Mouse (Mus musculus): ENCODE data around the gene Tcta. TPM values are rescaled to one million over a fixed set of nuclear protein-coding genes. Genes with fewer than 3 reads are reported as not detected.
A peak's percentile ranks its signal among the peaks of the same experiment; 100 is the strongest.

Gene Tcta
- total and polyA plus RNA-seq, 2 experiments from 2014 or later = 42.1 to 46.1 TPM

GRCm38 (mm10) chr9:108344471-108344870 lies 38.5 kb upstream of the Tcta start:
- Histone ChIP-seq H3K9me3 (replicated peaks; ENCODE audit: control insufficient read depth, low read length) (no peaks in the 10 kb centered on the region), H3K4me1 (ENCODE audit: control insufficient read depth, insufficient read depth) (peaks cover 30% of the 10 kb centered on the region), H3K27ac (ENCODE audit: low read depth) (no peak overlapping the region), H3K36me3 (replicated peaks; ENCODE audit: control insufficient read depth, insufficient read depth, low read length) (no peaks in the 10 kb centered on the region), H3K4me3 (ENCODE audit: low read depth, low read length) (no peak overlapping the region), H3K9ac (replicated peaks; ENCODE audit: low read depth, low read length) (no peak overlapping the region), H3K4me2 (ENCODE audit: low read depth, low read length) (no peak overlapping the region), H3K27me3 (ENCODE audit: control insufficient read depth, insufficient read depth, low read length) (no peaks in the 10 kb centered on the region)
- TF ChIP-seq EP300 (IDR thresholded peaks at IDR 0.05; ENCODE audit: low read depth) = no peak
- TF ChIP-seq CTCF (IDR thresholded peaks at IDR 0.05; ENCODE audit: low read depth) = no peak
- 83% methylated on average over 4 of the region's 4 CpGs for WGBS
- ATAC-seq (ENCODE audit: insufficient read depth, low read depth) (no peak), DNase-seq (ENCODE audit: low spot score) (no peak)

DNA sequence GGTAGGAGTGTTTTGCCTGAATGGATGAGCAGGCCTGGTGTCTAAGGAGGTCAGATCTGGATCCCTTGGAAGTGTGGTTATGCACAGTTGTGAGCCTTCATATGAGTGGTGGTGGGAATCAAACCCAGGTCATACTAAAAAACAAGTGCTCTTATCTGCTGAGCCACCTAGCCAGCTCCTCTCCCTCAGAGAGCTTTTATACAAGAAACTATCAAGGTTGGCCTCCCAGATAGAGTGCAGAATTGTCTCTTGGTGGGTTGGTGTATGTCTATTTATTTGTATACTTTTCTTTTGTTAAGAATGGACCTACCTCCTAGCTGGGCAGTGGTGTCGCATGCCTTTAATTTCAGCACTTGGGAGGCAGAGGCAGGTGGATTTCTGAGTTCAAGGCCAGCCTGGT lies 37.9 kb upstream of the Tcta start:
- no peak for TF ChIP-seq EP300 (IDR thresholded peaks at IDR 0.05; ENCODE audit: low read depth)
- no peak for TF ChIP-seq CTCF (IDR thresholded peaks at IDR 0.05; ENCODE audit: low read depth)
- H3K36me3 ChIP-seq (replicated peaks; ENCODE audit: control insufficient read depth, insufficient read depth, low read length) = no peaks in the 10 kb centered on the region
- no peaks in the 10 kb centered on the region for H3K9me3 ChIP-seq (replicated peaks; ENCODE audit: control insufficient read depth, low read length)
- WGBS = 95% methylated on average over 1 of the region's 1 CpGs
- peaks cover 25% of the 10 kb centered on the region for H3K4me1 ChIP-seq (ENCODE audit: control insufficient read depth, insufficient read depth)
- H3K27ac ChIP-seq (ENCODE audit: low read depth) = no peak overlapping the region
- no peak overlapping the region for H3K4me3 ChIP-seq (ENCODE audit: low read depth, low read length)
- no peak overlapping the region for H3K4me2 ChIP-seq (ENCODE audit: low read depth, low read length)
- ATAC-seq (ENCODE audit: insufficient read depth, low read depth) (no peak), DNase-seq (ENCODE audit: low spot score) (no peak)
- no peaks in the 10 kb centered on the region for H3K27me3 ChIP-seq (ENCODE audit: control insufficient read depth, insufficient read depth, low read length)
- H3K9ac ChIP-seq (replicated peaks; ENCODE audit: low read depth, low read length) = no peak overlapping the region

DNA sequence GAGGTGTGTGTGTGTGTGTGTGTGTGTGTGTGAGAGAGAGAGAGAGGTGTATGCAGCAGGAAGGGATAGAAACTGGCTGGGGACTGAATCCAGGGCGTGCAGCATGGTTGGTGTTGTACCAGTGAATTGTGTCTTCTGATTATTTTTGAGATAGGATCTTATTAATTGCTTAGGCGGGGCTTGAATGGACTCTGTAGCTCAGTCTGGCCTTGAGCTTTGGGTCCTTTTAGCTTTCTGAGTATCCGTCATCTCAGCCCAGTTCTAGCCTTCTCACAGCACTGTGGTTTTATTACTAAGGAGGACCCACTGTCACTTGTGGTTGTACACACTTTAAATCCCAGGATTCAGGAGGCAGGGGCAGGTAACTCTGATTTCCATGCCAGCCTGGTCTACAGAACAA lies 37.4 kb upstream of the Tcta start:
- Histone ChIP-seq H3K27me3 (ENCODE audit: control insufficient read depth, insufficient read depth, low read length) (no peaks in the 10 kb centered on the region), H3K9me3 (replicated peaks; ENCODE audit: control insufficient read depth, low read length) (no peaks in the 10 kb centered on the region), H3K27ac (ENCODE audit: low read depth) (no peak overlapping the region), H3K4me3 (ENCODE audit: low read depth, low read length) (no peak overlapping the region), H3K36me3 (replicated peaks; ENCODE audit: control insufficient read depth, insufficient read depth, low read length) (no peaks in the 10 kb centered on the region), H3K4me1 (ENCODE audit: control insufficient read depth, insufficient read depth) (peaks cover 21% of the 10 kb centered on the region), H3K9ac (replicated peaks; ENCODE audit: low read depth, low read length) (no peak overlapping the region), H3K4me2 (ENCODE audit: low read depth, low read length) (no peak overlapping the region)
- DNase-seq (ENCODE audit: low spot score) = no peak
- ATAC-seq (ENCODE audit: insufficient read depth, low read depth) = no peak
- 86% methylated on average over 3 of the region's 3 CpGs for WGBS
- TF ChIP-seq CTCF (IDR thresholded peaks at IDR 0.05; ENCODE audit: low read depth) = no peak
- TF ChIP-seq EP300 (IDR thresholded peaks at IDR 0.05; ENCODE audit: low read depth) = no peak

DNA sequence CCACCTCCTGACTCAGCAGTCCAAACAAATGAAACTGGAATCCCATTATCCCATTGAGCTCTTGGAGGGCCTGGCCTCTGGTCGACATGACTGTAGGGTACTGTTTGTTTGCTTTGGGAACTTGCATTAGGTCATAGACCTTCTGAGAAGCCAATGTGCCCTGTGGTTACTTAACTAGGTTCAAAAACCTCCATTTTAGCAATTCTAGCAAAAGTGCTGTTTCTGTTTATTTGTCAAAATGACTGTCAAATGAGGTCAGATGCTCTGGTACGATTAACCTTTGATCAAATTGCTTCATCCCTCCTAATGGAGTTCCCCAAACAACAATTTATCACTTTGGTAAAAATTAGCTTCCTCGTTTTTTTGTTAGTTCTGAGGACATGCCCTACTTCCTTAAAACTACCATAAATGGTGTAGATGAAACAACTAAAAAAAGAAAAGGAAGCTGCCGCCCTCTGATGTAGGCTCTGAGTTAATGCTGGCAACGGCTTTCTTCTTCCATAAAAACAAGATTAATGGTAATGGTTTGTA lies 36.4 kb upstream of the Tcta start:
- no peak overlapping the region for H3K9ac ChIP-seq (replicated peaks; ENCODE audit: low read depth, low read length)

DNA sequence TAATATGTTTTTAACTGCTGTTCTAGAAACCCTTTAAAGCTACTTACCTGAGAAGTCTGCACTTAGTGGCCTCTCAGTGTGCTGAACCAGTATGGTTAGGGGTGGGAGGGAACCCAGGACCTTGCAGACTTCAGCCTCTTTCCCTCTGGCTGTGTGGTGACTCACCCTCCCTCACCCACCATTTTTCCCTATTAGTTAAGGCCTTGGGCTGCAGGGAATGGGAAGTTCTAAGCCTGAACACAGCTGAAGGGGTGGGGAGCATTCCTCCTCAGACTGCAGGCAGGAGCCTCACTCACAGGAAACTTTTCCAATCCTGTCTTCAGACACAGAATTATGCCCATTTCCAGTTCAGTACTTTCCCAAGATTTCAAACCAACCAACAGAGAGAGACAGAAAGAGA lies 35.8 kb upstream of the Tcta start:
- H3K9ac ChIP-seq (replicated peaks; ENCODE audit: low read depth, low read length) = no peak overlapping the region
- H3K27me3 ChIP-seq (ENCODE audit: control insufficient read depth, insufficient read depth, low read length) = no peaks in the 10 kb centered on the region
- H3K4me3 ChIP-seq (ENCODE audit: low read depth, low read length) = no peak overlapping the region
- peak; percentile 8 for DNase-seq (ENCODE audit: low spot score)
- H3K9me3 ChIP-seq (replicated peaks; ENCODE audit: control insufficient read depth, low read length) = no peaks in the 10 kb centered on the region
- ATAC-seq (ENCODE audit: insufficient read depth, low read depth) = no peak
- H3K27ac ChIP-seq (ENCODE audit: low read depth) = peak overlapping the region; percentile 31
- peaks cover 5% of the 10 kb centered on the region; the same call in 1 of the 2 replicates for H3K36me3 ChIP-seq (replicated peaks; ENCODE audit: control insufficient read depth, insufficient read depth, low read length)
- TF ChIP-seq EP300 (IDR thresholded peaks at IDR 0.05; ENCODE audit: low read depth) = no peak
- H3K4me2 ChIP-seq (ENCODE audit: low read depth, low read length) = no peak overlapping the region
- peaks cover 21% of the 10 kb centered on the region for H3K4me1 ChIP-seq (ENCODE audit: control insufficient read depth, insufficient read depth)

More for the DNA sequence above, 36.4 kb upstream of the Tcta start:
- peak overlapping the region; percentile 31 for H3K27ac ChIP-seq (ENCODE audit: low read depth)
- no peak overlapping the region for H3K4me3 ChIP-seq (ENCODE audit: low read depth, low read length)
- 39% methylated on average over 5 of the region's 5 CpGs for WGBS
- DNase-seq (ENCODE audit: low spot score) (peak; percentile 17), ATAC-seq (ENCODE audit: insufficient read depth, low read depth) (no peak)
- no peak overlapping the region for H3K4me2 ChIP-seq (ENCODE audit: low read depth, low read length)
- no peaks in the 10 kb centered on the region for H3K9me3 ChIP-seq (replicated peaks; ENCODE audit: control insufficient read depth, low read length)
- H3K36me3 ChIP-seq (replicated peaks; ENCODE audit: control insufficient read depth, insufficient read depth, low read length) = peaks cover 5% of the 10 kb centered on the region; the same call in 1 of the 2 replicates
- no peaks in the 10 kb centered on the region for H3K27me3 ChIP-seq (ENCODE audit: control insufficient read depth, insufficient read depth, low read length)
- H3K4me1 ChIP-seq (ENCODE audit: control insufficient read depth, insufficient read depth) = peaks cover 21% of the 10 kb centered on the region
- TF ChIP-seq CTCF (IDR thresholded peaks at IDR 0.05; ENCODE audit: low read depth) = no peak
- TF ChIP-seq EP300 (IDR thresholded peaks at IDR 0.05; ENCODE audit: low read depth) = no peak

DNA sequence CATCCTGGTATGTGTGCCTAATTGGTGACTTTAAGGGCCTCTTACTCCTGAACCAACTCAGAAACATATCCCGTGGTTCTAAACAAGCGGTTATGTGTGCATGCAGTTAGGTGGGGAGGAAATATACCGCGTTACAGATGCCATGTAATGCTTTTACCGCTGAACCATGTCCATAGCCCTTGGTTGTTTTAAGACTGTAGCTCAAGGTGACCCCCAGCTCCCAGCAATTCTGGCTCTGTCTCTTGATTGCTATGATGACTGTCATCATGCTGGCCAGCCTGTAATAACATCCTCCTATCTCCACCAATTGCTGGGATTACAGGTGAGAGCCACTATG lies 35.1 kb upstream of the Tcta start:
- H3K9ac ChIP-seq (replicated peaks; ENCODE audit: low read depth, low read length) = peak overlapping the region; percentile 88; the same call in 1 of the 2 replicates
- no peak for DNase-seq (ENCODE audit: low spot score)
- H3K27me3 ChIP-seq (ENCODE audit: control insufficient read depth, insufficient read depth, low read length) = no peaks in the 10 kb centered on the region
- no peak for TF ChIP-seq CTCF (IDR thresholded peaks at IDR 0.05; ENCODE audit: low read depth)
- no peak for TF ChIP-seq EP300 (IDR thresholded peaks at IDR 0.05; ENCODE audit: low read depth)
- H3K4me3 ChIP-seq (ENCODE audit: low read depth, low read length) = no peak overlapping the region
- H3K36me3 ChIP-seq (replicated peaks; ENCODE audit: control insufficient read depth, insufficient read depth, low read length) = peaks cover 7% of the 10 kb centered on the region; the same call in 1 of the 2 replicates
- 77% methylated on average over 5 of the region's 5 CpGs for WGBS
- ATAC-seq (ENCODE audit: insufficient read depth, low read depth) = no peak
- peak overlapping the region; percentile 98; the same call in 1 of the 2 replicates for H3K27ac ChIP-seq (ENCODE audit: low read depth)
- peaks cover 21% of the 10 kb centered on the region for H3K4me1 ChIP-seq (ENCODE audit: control insufficient read depth, insufficient read depth)
- H3K4me2 ChIP-seq (ENCODE audit: low read depth, low read length) = peak overlapping the region; percentile 93; the same call in 1 of the 2 replicates
- H3K9me3 ChIP-seq (replicated peaks; ENCODE audit: control insufficient read depth, low read length) = no peaks in the 10 kb centered on the region

All from heart, postnatal 0 days (tissue).